Mouse (Mus musculus): ENCODE data around the gene Kcnj3.

GRCm38 (mm10) chr2:55439211-55439610, 3.4 kb downstream of the Kcnj3 start:
- TF ChIP-seq CEBPB (IDR thresholded peaks at IDR 0.05; ENCODE audit: insufficient read depth, poor library complexity, severe bottlenecking) (no peak), POLR2A (IDR thresholded peaks at IDR 0.05; ENCODE audit: insufficient read length, low read depth) (no peak), MAX (IDR thresholded peaks at IDR 0.05; ENCODE audit: low read depth) (no peak), MYOD1 (IDR thresholded peaks at IDR 0.05; ENCODE audit: control insufficient read depth in 1 of 3, insufficient read length in 2 of 3, low read depth in 2 of 3) (no peak)
